Mouse (Mus musculus) intestine, embryonic 15.5 days (tissue): ENCODE measurements at regions not wholly inside any gene's neighbourhood (a gene's known extent, or its start where the extent isn't known, plus 50 kb on each side); places are given as distances from the start of the nearest gene placed in this dataset.

Experiments
- ATAC-seq: fragments of 200-750 bp; cut with Nextera tagmentation; 2 replicates; pipeline ENCODE4 v1.8.0; 2017; ENCODE audit warnings: moderate TSS enrichment, moderate library complexity
- H3K27ac ChIP-seq: fragments of 300-500 bp; sonication (generic); 2 replicates; pipeline ENCODE4 v1.5.1; 2015; ENCODE audit warnings: mild to moderate bottlenecking, inconsistent platforms
- H3K27me3 ChIP-seq: fragments of 300-500 bp; sonication (generic); replicated peaks from 2 replicates; pipeline ENCODE4 v1.6.1; 2015; ENCODE audit warnings: inconsistent platforms
- H3K36me3 ChIP-seq: fragments of 300-500 bp; sonication (generic); 2 replicates; pipeline ENCODE4 v1.6.1; 2015; ENCODE audit warnings: inconsistent platforms
- H3K4me1 ChIP-seq: fragments of 300-500 bp; sonication (generic); replicated peaks from 2 replicates; pipeline ENCODE4 v1.6.1; 2015; ENCODE audit warnings: inconsistent platforms
- H3K4me2 ChIP-seq: fragments of 300-500 bp; sonication (generic); replicated peaks from 2 replicates; pipeline ENCODE4 v1.6.1; 2015; ENCODE audit warnings: mild to moderate bottlenecking, inconsistent platforms
- H3K4me3 ChIP-seq: fragments of 300-500 bp; sonication (generic); replicated peaks from 2 replicates; pipeline ENCODE4 v1.5.1; 2015; ENCODE audit warnings: inconsistent platforms
- H3K9ac ChIP-seq: fragments of 300-500 bp; sonication (generic); 2 replicates; pipeline ENCODE4 v1.6.1; 2015; ENCODE audit warnings: inconsistent platforms
- H3K9me3 ChIP-seq: fragments of 300-500 bp; sonication (generic); 2 replicates; pipeline ENCODE4 v1.6.1; 2016; ENCODE audit warnings: inconsistent platforms
- WGBS: fragments of 180-500 bp; shearing (Covaris S2); methylation state at CpG from one replicate; pipeline ENCODE4 v1.1.7; 2015; 5-methylcytosine and 5-hydroxymethylcytosine counted together

DNA sequence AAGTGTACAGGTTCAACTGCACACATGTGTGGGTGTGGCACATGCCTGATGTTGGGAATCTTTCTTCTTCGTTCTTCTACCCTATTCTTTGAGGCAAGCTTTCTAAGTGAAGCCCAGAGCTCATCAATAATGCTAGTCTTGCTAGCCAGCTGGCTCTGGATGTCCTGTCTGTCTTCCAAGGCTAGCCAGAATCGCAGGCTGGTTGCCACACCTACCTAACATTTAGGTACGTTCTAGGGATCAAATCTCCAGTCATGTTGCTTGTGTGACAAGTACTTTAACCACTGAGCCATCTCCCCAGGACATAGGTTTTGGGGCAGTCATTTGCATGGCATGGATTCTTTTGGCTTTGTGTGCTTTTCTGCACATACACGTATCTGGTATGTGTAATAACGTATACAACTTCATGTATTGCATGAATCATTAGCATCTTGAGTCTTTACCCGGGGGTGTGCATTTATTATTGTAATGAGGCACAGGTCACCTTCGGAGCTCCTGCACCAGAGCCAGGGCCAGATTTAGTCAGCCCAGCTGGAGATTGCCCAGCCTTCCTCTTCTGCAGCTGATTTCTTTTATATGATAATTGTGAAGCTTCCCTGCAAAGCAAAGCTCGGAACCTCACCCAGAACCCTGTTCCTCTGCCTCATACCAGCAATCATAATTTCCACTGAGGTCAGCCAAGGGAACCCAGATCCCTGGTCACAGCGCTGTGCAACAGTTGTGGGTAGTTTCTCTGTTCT lies 50.8 kb upstream of the Ivns1abp start:
- H3K4me3 ChIP-seq, result no peak overlapping the region
- H3K4me1 ChIP-seq, result peaks cover 3% of the 10 kb centered on the region; the same call in 1 of the 2 replicates
- no peaks in the 10 kb centered on the region for H3K9me3 ChIP-seq
- H3K9ac ChIP-seq, result no peak overlapping the region
- no peak overlapping the region for H3K4me2 ChIP-seq
- no peak overlapping the region for H3K27ac ChIP-seq
- WGBS, result 76% methylated on average over 9 of the region's 9 CpGs
- ATAC-seq, result no peak
- no peaks in the 10 kb centered on the region for H3K36me3 ChIP-seq
- H3K27me3 ChIP-seq, result no peaks in the 10 kb centered on the region
